Mouse (Mus musculus): Measurements from ENCODE around the gene Prom1.
A peak's percentile ranks its signal among the peaks of the same experiment; 100 is the strongest.

Prom1 gene

DNA sequence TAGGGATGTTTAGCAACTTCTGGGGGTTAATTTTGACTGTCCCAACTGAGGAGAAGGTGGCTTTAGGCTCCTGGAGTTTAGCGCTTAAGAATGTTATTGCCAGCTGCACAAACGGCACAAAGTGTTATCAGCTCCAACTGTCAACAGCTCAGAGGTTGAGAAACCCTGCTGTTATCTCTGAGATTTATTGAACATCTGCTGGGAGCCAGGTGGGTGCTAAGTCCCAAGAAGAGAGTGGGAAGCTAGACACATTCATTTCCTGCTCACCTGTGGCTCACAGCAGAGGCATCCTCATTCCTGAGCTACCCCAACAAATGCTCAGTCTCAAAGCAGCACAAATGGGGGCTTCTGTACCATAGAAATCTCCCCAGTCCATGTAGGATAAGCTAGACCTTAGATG lies 130.7 kb downstream of the Prom1 start:
- no peak for DNase-seq

DNA sequence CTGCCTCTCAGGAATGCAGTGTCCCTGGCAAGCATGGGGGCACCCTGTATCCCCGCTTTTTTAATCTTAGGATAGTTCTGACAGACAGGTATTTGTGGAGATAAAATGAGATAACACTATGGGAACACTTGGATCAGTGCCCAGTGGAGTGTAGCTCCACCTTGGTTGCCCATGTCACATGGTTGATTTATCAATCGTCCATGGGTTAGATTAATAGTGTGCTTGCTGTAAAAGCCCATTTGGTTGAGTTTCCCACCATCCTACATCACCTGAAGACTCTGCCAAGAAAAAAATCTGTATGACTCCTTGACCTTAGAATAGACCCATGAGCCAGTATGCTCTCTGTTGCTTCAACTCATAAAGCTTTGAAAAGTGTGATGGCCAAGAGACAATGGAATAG lies 131.3 kb downstream of the Prom1 start:
- DNase-seq, result no peak

DNA sequence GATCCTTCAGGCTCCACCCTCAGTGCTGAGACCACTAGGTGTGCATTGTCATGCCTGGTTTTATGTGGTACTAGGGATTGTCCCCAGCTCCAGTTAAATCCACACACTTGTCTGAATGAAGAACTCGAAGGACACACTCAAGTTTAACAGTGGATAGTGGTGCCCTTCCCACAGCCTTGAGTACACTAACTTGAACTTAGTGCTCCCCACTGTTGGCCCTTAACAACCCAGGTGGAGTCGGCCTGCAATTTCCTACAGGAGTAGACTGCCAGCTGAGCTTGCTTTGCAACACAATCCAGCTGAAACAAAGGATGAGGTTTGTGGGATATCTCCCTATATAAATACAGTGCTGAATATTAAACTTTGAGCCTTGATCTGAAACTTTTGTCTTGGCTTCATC lies 133.2 kb downstream of the Prom1 start:
- DNase-seq, result no peak

DNA sequence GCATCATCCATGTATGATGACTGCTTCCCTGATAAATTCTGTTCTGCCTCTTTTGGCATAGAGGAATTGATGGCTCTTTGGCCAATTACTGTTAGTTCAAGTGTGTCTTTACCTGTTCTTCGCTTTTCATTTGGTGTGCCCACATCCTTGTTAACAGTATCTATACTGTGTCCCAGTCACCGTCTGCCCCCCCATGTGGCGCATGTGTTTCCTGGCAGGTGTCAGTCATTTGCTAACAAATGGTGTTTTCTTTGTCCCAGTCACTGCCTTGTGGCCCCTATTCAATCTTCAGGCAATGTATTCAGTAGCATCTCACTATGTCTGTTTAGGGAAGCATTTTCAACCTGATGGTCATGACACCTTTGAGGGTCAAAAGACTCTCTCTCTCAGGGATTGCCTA lies 140.8 kb downstream of the Prom1 start:
- no peak for DNase-seq

DNA sequence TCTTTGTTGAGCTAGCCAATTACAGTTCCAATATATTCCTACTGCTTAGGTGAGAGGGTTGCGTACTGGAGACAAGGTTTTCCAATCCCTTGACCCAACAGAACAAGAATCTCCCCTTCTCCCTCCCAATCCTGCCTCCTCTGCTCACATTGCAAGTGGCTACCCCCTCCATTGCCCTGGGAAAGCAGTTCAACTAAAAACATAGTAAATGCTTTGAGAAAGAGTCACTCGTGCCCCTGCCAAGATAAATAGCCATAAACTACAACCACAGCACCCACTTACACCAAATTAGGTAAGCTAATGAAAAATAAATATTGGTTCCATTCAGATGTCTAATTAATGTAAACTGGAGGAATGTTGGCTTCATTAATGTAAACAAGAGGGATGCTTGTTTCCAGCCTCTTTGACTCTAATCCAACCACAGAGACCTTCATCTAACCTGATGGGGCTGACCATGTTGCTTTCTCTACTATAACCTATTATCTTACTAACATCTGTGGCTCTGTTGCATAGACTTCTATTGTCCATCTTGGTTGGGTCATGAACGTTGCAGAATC lies 141.9 kb downstream of the Prom1 start:
- DNase-seq, result no peak

DNA sequence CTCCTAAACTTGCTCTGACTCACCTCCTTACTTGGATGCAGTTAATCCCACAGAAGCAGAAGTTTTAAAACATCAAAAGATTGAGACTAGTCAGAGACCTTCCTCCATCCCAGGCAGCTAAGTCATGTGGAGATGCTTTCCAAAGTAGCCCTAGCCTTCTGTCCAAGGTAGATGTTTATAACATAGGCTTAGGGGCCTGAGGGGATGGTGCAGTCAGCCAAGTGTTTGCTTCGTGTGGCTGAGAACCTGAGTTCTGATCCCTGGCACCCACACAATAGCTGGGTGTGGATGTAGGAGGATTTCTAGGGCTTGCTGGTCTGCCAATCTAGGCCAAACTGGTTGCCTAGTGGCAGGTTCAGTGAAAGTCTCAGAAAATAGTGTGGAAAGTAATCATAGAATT lies 148.6 kb downstream of the Prom1 start:
- no peak for DNase-seq

DNA sequence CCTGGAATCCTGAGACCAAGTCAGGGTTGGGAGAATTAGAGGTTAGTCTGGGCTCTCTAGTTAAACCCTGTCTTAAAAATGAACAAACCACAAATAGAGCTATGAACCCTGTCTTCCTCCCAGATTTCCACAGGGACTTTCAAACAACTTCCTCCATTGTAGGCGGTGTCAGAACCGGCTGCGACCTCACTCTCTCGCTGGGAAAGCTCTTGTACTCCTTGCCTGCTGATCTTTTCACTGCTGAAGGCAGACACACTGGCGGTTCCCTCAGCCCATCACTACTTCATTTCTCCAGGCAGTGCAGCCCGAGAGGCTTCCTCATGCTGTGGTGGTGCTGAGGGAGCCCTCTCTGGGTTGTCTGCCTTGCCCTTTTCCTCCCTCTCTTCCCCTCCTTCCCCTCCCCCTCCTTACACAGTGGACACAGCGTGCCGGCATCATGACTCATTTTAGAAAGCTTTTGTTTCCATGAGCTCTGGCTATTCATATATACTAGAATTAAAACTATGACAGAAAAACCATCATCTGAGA lies 153.0 kb downstream of the Prom1 start:
- DNase-seq, result peak; percentile 3

DNA sequence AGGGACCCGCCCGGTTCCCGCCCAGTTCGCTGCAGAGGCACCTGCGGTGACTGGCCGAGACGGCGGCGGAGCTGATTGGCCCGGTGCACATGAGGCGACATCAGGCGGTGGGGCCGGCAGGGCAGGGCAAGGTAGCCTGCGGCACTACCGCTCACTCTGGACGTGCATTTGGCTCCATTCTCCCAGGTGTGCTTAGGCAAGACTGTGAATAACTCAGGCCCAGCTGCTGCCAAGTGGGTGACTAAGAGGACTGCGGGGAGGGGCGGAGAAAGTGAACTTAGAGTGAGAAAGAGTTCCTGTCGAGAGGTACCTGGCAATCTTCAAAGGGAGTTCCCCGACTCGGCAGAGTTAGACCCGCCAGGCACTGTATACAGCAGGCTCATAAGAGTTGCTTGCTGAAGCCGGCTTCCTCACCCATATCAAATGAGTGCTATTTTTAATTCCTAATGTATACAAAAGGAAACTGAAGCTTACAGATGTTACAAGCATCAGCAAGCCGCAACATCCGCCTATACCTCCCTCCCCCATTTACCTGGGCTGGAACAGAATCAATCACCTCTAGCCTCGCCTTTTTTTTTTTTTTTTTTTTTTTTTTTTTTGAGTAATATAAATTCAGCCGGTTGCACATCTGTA lies 153.6 kb downstream of the Prom1 start:
- DNase-seq, result peak; percentile 15

DNA sequence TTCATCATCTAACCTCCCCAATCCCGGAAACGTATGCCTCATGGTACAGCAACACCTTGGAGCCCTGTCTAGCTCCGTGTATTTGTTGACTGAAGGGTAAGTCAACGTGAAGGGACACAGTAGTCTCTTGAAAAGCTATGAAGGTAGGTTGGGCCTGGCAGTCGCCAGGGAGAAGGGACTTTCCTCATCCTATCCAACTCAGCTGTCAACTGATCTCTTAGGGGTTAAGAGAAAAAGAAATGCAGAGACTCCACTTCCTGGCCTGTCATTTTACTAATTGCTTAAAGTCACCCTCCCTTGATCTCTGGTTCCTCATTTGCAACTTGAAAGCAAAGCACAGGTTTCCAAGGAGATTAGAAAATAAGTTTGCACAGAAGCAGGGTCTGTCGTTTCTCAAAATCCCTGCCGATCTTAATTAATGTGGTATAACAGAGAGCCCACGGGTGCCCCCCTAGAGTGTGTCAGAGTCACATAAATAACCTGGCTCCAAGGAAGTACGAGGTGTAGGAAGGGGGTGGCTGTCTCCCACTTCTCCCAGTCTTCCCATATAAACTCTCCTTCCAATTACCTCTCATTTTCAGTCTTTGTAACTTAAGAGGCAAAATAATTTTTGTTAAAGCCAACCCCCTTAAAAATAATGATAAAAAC lies 154.4 kb downstream of the Prom1 start:
- no peak for DNase-seq

All from right cerebral cortex, adult 18-20 months (tissue).